Mouse (Mus musculus) limb, embryonic 12.5 days (tissue): ENCODE results near the gene Rsph4a. TPM values are rescaled to one million over a fixed set of nuclear protein-coding genes. Genes with fewer than 3 reads are reported as not detected.
A peak's percentile ranks its signal among the peaks of the same experiment; 100 is the strongest.

Experiments used
- ATAC-seq: fragments of 200-750 bp; cut with Nextera tagmentation; 2 replicates; pipeline ENCODE4 v1.8.0; 2017; ENCODE audit warnings: low read depth, moderate TSS enrichment; ENCODE audit not compliant: insufficient number of reproducible peaks, insufficient read depth, low FRiP score, low TSS enrichment
- H3K27ac ChIP-seq: fragments of 300-500 bp; sonication (generic); 2 replicates; pipeline ENCODE4 v1.5.1; 2016; ENCODE audit warnings: mild to moderate bottlenecking, moderate library complexity
- H3K27me3 ChIP-seq: fragments of 300-500 bp; sonication (generic); 2 replicates; pipeline ENCODE4 v1.6.1; 2016; ENCODE audit warnings: mild to moderate bottlenecking, moderate library complexity
- H3K36me3 ChIP-seq: fragments of 300-500 bp; sonication (generic); 2 replicates; pipeline ENCODE4 v1.6.1; 2016; ENCODE audit warnings: mild to moderate bottlenecking, moderate library complexity
- H3K4me1 ChIP-seq: fragments of 300-500 bp; sonication (generic); replicated peaks from 2 replicates; pipeline ENCODE4 v1.6.1; 2016
- H3K4me2 ChIP-seq: fragments of 300-500 bp; sonication (generic); 2 replicates; pipeline ENCODE4 v1.6.1; 2016; ENCODE audit warnings: mild to moderate bottlenecking, moderate library complexity
- H3K4me3 ChIP-seq: fragments of 300-500 bp; sonication (generic); replicated peaks from 2 replicates; pipeline ENCODE4 v1.5.1; 2016; ENCODE audit warnings: mild to moderate bottlenecking
- H3K9ac ChIP-seq: fragments of 300-500 bp; sonication (generic); replicated peaks from 2 replicates; pipeline ENCODE4 v1.6.1; 2016; ENCODE audit warnings: mild to moderate bottlenecking, moderate library complexity
- H3K9me3 ChIP-seq: fragments of 300-500 bp; sonication (generic); 2 replicates; pipeline ENCODE4 v1.6.1; 2016; ENCODE audit warnings: mild to moderate bottlenecking, moderate library complexity
- WGBS: fragments of 180-500 bp; shearing (Covaris S2); methylation state at CpG from one replicate; pipeline ENCODE4 v1.1.7; 2016; 5-methylcytosine and 5-hydroxymethylcytosine counted together
- polyA plus RNA-seq: library from polyadenylated mRNA; unstranded; fragments of >200 nt; fragmentation: Nextera tagmentation; extraction: Ambion mirVana; gene quantifications from 2 replicates; pipeline ENCODE4 v1.2.1, GENCODE M21; 2016

Rsph4a gene
- polyA plus RNA-seq, 1 experiment from 2014 or later: not detected

DNA sequence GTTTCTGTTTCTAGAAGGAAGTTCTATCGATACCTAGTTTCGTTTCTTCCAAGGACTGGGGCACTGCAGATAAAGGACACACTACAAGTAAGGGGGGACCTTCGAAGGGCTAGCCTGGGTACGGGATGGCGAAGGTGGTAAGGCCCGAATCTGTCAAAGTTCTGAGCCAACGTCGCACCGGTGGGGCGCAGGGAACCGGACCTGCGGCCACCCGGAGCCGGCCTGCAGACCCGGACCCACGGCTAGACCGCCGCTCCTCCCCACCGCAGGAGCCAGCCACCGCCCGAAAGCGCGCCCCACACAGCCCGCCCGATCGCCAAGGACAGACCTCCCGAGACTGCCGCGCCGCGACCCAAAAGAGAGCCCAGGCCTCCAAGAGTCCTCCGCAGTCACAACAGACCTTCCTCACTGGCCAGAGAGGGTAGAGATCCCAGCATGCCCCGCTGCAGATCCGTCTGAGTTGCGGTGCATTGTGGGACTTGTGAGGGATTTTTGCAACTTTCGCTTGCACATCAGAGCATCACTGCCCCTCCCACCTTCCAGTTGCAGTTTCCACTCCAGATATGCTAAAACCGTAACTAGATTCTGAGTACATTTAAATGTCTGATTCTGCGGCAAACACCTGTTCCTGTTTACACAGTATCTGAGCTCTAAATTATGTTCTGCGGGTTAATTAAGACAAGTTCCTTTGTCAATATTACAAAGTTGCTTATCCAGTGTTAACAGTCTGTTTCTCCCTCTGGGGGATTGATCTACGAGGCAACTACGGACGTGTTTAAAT lies 46.1 kb downstream of the Rsph4a start, which contains the start of gene Zup1:
Gene Zup1 (minus strand): TSS at position 467 of the 781 bp plus-strand sequence.
- peak within 1 kb of the TSS; percentile 76 for H3K4me3 ChIP-seq
- 3% methylated on average over 42 of the region's 42 CpGs for WGBS
- peak within 1 kb of the TSS; percentile 87 for H3K27ac ChIP-seq
- peak; percentile 96 for ATAC-seq
- peak within 1 kb of the TSS; percentile 71 for H3K4me2 ChIP-seq
- peaks cover 14% of the 10 kb centered on the region for H3K36me3 ChIP-seq
- H3K4me1 ChIP-seq: peaks cover 10% of the 10 kb centered on the region
- no peaks in the 10 kb centered on the region for H3K9me3 ChIP-seq
- peak within 1 kb of the TSS; percentile 94 for H3K9ac ChIP-seq
- no peaks in the 10 kb centered on the region for H3K27me3 ChIP-seq

- Histone ChIP-seq H3K36me3 (peaks cover 14% of the 10 kb centered on the region), H3K27ac (no peak overlapping the region), H3K4me2 (no peak overlapping the region), H3K4me3 (no peak overlapping the region), H3K27me3 (no peaks in the 10 kb centered on the region), H3K4me1 (peaks cover 10% of the 10 kb centered on the region), H3K9me3 (no peaks in the 10 kb centered on the region), H3K9ac (no peak overlapping the region)
- WGBS: 75% methylated on average over 3 of the region's 3 CpGs
- ATAC-seq: no peak
Measured at GRCm38 (mm10) chr10:33952509-33952908, 47.6 kb downstream of the Rsph4a start.

Other genes with a start within 250 kb of the Rsph4a start
- gene Sult3a2, start 118.4 kb upstream of the Rsph4a start, polyA plus RNA-seq: not detected in 2 replicates
- not detected in 2 replicates for gene Sult3a1, start 47.4 kb upstream of the Rsph4a start, polyA plus RNA-seq
- 28.0 and 28.1 TPM in 2 replicates for gene Zup1, start 46.2 kb downstream of the Rsph4a start, polyA plus RNA-seq
- gene Rwdd1, start 114.5 kb downstream of the Rsph4a start, polyA plus RNA-seq: 153 and 157 TPM in 2 replicates
- not detected in 2 replicates for gene Trappc3l, start 132.5 kb downstream of the Rsph4a start, polyA plus RNA-seq
- not detected in 2 replicates for gene Calhm4, start 139.2 kb downstream of the Rsph4a start, polyA plus RNA-seq
- 0.06 and 0.15 TPM in 2 replicates for gene Calhm5, start 191.4 kb downstream of the Rsph4a start, polyA plus RNA-seq
- gene Calhm6, start 222.9 kb downstream of the Rsph4a start, polyA plus RNA-seq: 1.2 and 1.3 TPM in 2 replicates